In the genomic region with DNA sequence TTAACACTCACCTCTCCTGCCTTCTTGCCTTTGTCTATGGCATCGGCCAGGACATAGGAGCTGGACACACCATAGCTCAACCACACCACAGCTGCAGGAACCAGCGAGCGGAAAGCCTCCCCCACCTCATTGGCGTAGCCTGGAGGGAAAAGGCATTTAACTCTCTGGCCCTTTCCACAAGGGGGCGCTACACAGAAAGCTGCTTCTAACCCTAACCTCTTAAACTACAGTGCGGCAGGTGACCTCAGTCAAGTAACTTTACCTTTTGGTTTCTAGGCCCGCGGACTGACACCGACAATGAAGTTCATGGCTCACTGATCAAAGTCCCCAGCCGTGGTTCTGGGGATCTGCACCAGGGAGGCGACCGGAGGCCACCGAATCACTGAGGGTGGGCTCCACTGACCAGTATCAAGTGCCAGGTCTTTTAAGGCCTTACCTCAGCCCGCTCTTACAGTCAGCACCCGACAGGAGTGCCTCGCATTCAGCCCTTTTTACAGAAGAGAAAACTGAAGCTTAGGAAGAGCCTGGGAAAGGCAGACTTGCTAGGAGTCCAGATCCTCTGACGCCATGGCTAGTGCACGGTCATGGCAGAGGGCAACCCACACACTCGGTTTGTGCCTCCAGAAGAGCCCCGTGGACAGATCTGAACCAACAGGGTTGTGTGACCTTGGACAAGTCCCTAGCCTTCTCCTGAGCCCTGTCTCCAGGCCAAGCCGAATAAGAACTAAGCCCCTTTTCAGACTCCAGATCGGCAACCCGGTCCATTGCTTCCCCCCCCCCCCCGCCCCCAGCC, we compare ENCODE assay signal across 8 mouse cellular contexts. TPM values are rescaled to one million over a fixed set of nuclear protein-coding genes. Genes with fewer than 3 reads are reported as not detected.
DNase-seq lines count a peak whose midpoint lies in the region; ATAC-seq and TF ChIP-seq lines count a peak whose summit lies in the region.

No protein-coding gene starts in this region.

- peaks cover 15% of the 10 kb centered on the region for H3K9me3 ChIP-seq in G1E (replicated peaks)
- peaks cover 8% of the 10 kb centered on the region; the same call in 1 of the 2 replicates for H3K9me3 ChIP-seq in forebrain, embryonic 10.5 days
- no peaks in the 10 kb centered on the region for H3K9me3 ChIP-seq in lung, postnatal 0 days (ENCODE audit: low read length)

- ATAC-seq in G1E (ENCODE audit: extremely low read depth, insufficient number of reproducible peaks, low FRiP score, poor library complexity, severe bottlenecking) = no peak
- no peak for ATAC-seq in lung, postnatal 0 days

- peak overlapping the region; percentile 75 for H3K4me3 ChIP-seq in G1E (ENCODE audit: low read depth, low read length)
- H3K4me3 ChIP-seq in brown adipose tissue, adult 24 weeks (ENCODE audit: insufficient read depth, low read depth, low read length) = peak overlapping the region; percentile 81
- H3K4me3 ChIP-seq in forebrain, embryonic 10.5 days = peak overlapping the region; percentile 59
- peak overlapping the region; percentile 45 for H3K4me3 ChIP-seq in lung, postnatal 0 days (ENCODE audit: low read depth, low read length)

- peak; percentile 73 for TF ChIP-seq CTCF in G1E (IDR thresholded peaks at IDR 0.05; ENCODE audit: low read depth, low read length)
- TF ChIP-seq CTCF in lung, postnatal 0 days (IDR thresholded peaks at IDR 0.05) = peak; percentile 90

- H3K9ac ChIP-seq in lung, postnatal 0 days (replicated peaks; ENCODE audit: low read depth) = no peak overlapping the region

- peaks cover 54% of the 10 kb centered on the region for H3K4me1 ChIP-seq in G1E (ENCODE audit: insufficient read depth, low read depth, low read length)
- peaks cover 3% of the 10 kb centered on the region; the same call in 1 of the 2 replicates for H3K4me1 ChIP-seq in brown adipose tissue, adult 24 weeks (ENCODE audit: control insufficient read depth, insufficient read depth, insufficient read length, low read length)
- peaks cover 44% of the 10 kb centered on the region for H3K4me1 ChIP-seq in forebrain, embryonic 10.5 days
- peaks cover 12% of the 10 kb centered on the region; the same call in 1 of the 2 replicates for H3K4me1 ChIP-seq in lung, postnatal 0 days (ENCODE audit: insufficient read depth, low read depth, low read length)

- H3K4me2 ChIP-seq in lung, postnatal 0 days (replicated peaks; ENCODE audit: low read depth, low read length) = peak overlapping the region; percentile 63

- peak; percentile 84 for DNase-seq in G1E (ENCODE audit: low spot score)
- DNase-seq in forebrain, embryonic 10.5 days (ENCODE audit: extremely low spot score, low spot score) = peak; percentile 70
- DNase-seq in heart, postnatal 10 days = peak; percentile 73 to 83
- DNase-seq in large intestine, adult 2 months (ENCODE audit: low read depth, low spot score) = peak; percentile 86
- peak; percentile 75 for DNase-seq in lung, postnatal 0 days (ENCODE audit: low spot score)
- DNase-seq in ovary, postnatal 14 days (ENCODE audit: low spot score) = peak; percentile 57
- peak; percentile 81 for DNase-seq in thymus, postnatal 0 days (ENCODE audit: low spot score)

- no peak for TF ChIP-seq EP300 in lung, postnatal 0 days (IDR thresholded peaks at IDR 0.05)

- intact Hi-C loops in heart, postnatal 10 days (cut with DNase I) = no loop called here

- 5% methylated on average over 23 of the region's 24 CpGs for WGBS in forebrain, embryonic 10.5 days
- 5% methylated on average over 24 of the region's 24 CpGs for WGBS in large intestine, adult 2 months
- WGBS in lung, postnatal 0 days = 5% methylated on average over 23 of the region's 24 CpGs

- H3K27me3 ChIP-seq in G1E (ENCODE audit: insufficient read depth, low read length) = no peaks in the 10 kb centered on the region; the same call in 1 of the 2 replicates
- H3K27me3 ChIP-seq in forebrain, embryonic 10.5 days (ENCODE audit: poor library complexity, severe bottlenecking) = no peaks in the 10 kb centered on the region
- H3K27me3 ChIP-seq in lung, postnatal 0 days (replicated peaks; ENCODE audit: insufficient read depth, low read length) = no peaks in the 10 kb centered on the region

- peak overlapping the region; percentile 65 for H3K27ac ChIP-seq in brown adipose tissue, adult 24 weeks (replicated peaks; ENCODE audit: low read depth, low read length)
- H3K27ac ChIP-seq in forebrain, embryonic 10.5 days = peak overlapping the region; percentile 93
- peak overlapping the region; percentile 20; the same call in 1 of the 2 replicates for H3K27ac ChIP-seq in lung, postnatal 0 days (ENCODE audit: low read length)

- H3K36me3 ChIP-seq in G1E (replicated peaks) = peaks cover 35% of the 10 kb centered on the region
- H3K36me3 ChIP-seq in forebrain, embryonic 10.5 days (replicated peaks) = peaks cover 33% of the 10 kb centered on the region
- no peaks in the 10 kb centered on the region for H3K36me3 ChIP-seq in lung, postnatal 0 days (ENCODE audit: insufficient read depth, low read length)

RNA-seq across cellular contexts. Expression of a gene that starts 0.7 kb away (rescaled TPM):
- 5.4 and 6.5 TPM in 2 replicates for total RNA-seq in G1E (2014; fragmentation: Nextera tagmentation)
- 10.5 and 12.7 TPM in 2 replicates for total RNA-seq in G1E (2017)
- 12.3 and 14.2 TPM in 2 replicates for polyA plus RNA-seq in G1E (2012)
- 54.3 and 54.8 TPM in 2 replicates for polyA plus RNA-seq in brown adipose tissue, adult 24 weeks (2012; ENCODE audit: insufficient read depth, insufficient read length, missing spikeins)
- 13.7 and 14.4 TPM in 2 replicates for polyA plus RNA-seq in forebrain, embryonic 10.5 days (2016; fragmentation: Nextera tagmentation; extraction: Ambion mirVana)
- total RNA-seq in heart, postnatal 10 days (2021) = 10 to 100 TPM; 80.7 to 82.0 TPM
- polyA plus RNA-seq in large intestine, adult 2 months (2012; rRNA removed) = 18.0 and 26.5 TPM in 2 replicates
- polyA plus RNA-seq in lung, postnatal 0 days (2015; fragmentation: Nextera tagmentation; extraction: Ambion mirVana) = 6.4 and 6.5 TPM in 2 replicates
- polyA plus RNA-seq in thymus, postnatal 0 days (2015; fragmentation: Nextera tagmentation; extraction: Ambion mirVana) = 4.1 and 5.3 TPM in 2 replicates

RNA-seq across cellular contexts. Expression of a gene that starts 28.6 kb away (rescaled TPM):
- 13.7 and 13.8 TPM in 2 replicates for total RNA-seq in G1E (2014; fragmentation: Nextera tagmentation)
- total RNA-seq in G1E (2017) = 4.6 and 6.6 TPM in 2 replicates
- 3.3 and 3.5 TPM in 2 replicates for polyA plus RNA-seq in G1E (2012)
- polyA plus RNA-seq in brown adipose tissue, adult 24 weeks (2012; ENCODE audit: insufficient read depth, insufficient read length, missing spikeins) = 0.63 TPM in 1 of 2 replicates, not detected in the other
- 3.0 and 3.5 TPM in 2 replicates for polyA plus RNA-seq in forebrain, embryonic 10.5 days (2016; fragmentation: Nextera tagmentation; extraction: Ambion mirVana)
- 1 to 10 TPM; 1.3 to 1.4 TPM for total RNA-seq in heart, postnatal 10 days (2021)
- polyA plus RNA-seq in large intestine, adult 2 months (2012; rRNA removed) = 15.1 and 54.4 TPM in 2 replicates
- polyA plus RNA-seq in lung, postnatal 0 days (2015; fragmentation: Nextera tagmentation; extraction: Ambion mirVana) = 6.5 and 7.6 TPM in 2 replicates
- polyA plus RNA-seq in thymus, postnatal 0 days (2015; fragmentation: Nextera tagmentation; extraction: Ambion mirVana) = 0.30 and 0.54 TPM in 2 replicates

RNA-seq across cellular contexts. Expression of a gene that starts 29.9 kb away (rescaled TPM):
- not detected in 2 replicates for total RNA-seq in G1E (2014; fragmentation: Nextera tagmentation)
- 0.11 TPM in 1 of 2 replicates, not detected in the other for total RNA-seq in G1E (2017)
- polyA plus RNA-seq in G1E (2012) = not detected in 2 replicates
- polyA plus RNA-seq in brown adipose tissue, adult 24 weeks (2012; ENCODE audit: insufficient read depth, insufficient read length, missing spikeins) = not detected in 2 replicates
- not detected in 2 replicates for polyA plus RNA-seq in forebrain, embryonic 10.5 days (2016; fragmentation: Nextera tagmentation; extraction: Ambion mirVana)
- under 1 TPM in 1 of 2 experiments, not detected in 1; 0.74 TPM for total RNA-seq in heart, postnatal 10 days (2021)
- polyA plus RNA-seq in large intestine, adult 2 months (2012; rRNA removed) = not detected in 2 replicates
- 529 and 716 TPM in 2 replicates for polyA plus RNA-seq in lung, postnatal 0 days (2015; fragmentation: Nextera tagmentation; extraction: Ambion mirVana)
- 0.64 and 0.91 TPM in 2 replicates for polyA plus RNA-seq in thymus, postnatal 0 days (2015; fragmentation: Nextera tagmentation; extraction: Ambion mirVana)

RNA-seq across cellular contexts. Expression of a gene that starts 40.4 kb away (rescaled TPM):
- total RNA-seq in G1E (2014; fragmentation: Nextera tagmentation) = 2.8 and 4.0 TPM in 2 replicates
- 10.5 and 12.9 TPM in 2 replicates for total RNA-seq in G1E (2017)
- polyA plus RNA-seq in G1E (2012) = 4.5 and 5.1 TPM in 2 replicates
- polyA plus RNA-seq in brown adipose tissue, adult 24 weeks (2012; ENCODE audit: insufficient read depth, insufficient read length, missing spikeins) = 5.9 and 8.4 TPM in 2 replicates
- 19.1 and 19.7 TPM in 2 replicates for polyA plus RNA-seq in forebrain, embryonic 10.5 days (2016; fragmentation: Nextera tagmentation; extraction: Ambion mirVana)
- 10 to 100 TPM; 17.3 to 18.9 TPM for total RNA-seq in heart, postnatal 10 days (2021)
- polyA plus RNA-seq in large intestine, adult 2 months (2012; rRNA removed) = 16.1 and 16.4 TPM in 2 replicates
- polyA plus RNA-seq in lung, postnatal 0 days (2015; fragmentation: Nextera tagmentation; extraction: Ambion mirVana) = 57.8 and 59.0 TPM in 2 replicates
- polyA plus RNA-seq in thymus, postnatal 0 days (2015; fragmentation: Nextera tagmentation; extraction: Ambion mirVana) = 18.9 and 19.6 TPM in 2 replicates

Comparison
In these comparisons a context has a peak if more than half of its experiments do, and no peak if none do; other contexts are left out.
1. H3K27ac ChIP-seq: peak in every context shown above with its lines; median percentile 93 in forebrain, embryonic 10.5 days; 65 in brown adipose tissue, adult 24 weeks; 20 in lung, postnatal 0 days.
2. RNA of a gene that starts 29.9 kb away (polyA plus RNA-seq): 529 to 716 TPM in lung, postnatal 0 days; 0.64 to 0.91 TPM in thymus, postnatal 0 days, not detected in G1E, not detected in brown adipose tissue, adult 24 weeks, not detected in forebrain, embryonic 10.5 days and not detected in large intestine, adult 2 months; every median in the first group is over 100 times any median in the second.
3. Peak in every context shown above with its lines, with median percentiles within 50 percentile points of each other: DNase-seq and H3K4me3 ChIP-seq.